Mouse (Mus musculus): ENCODE results near the gene Rrm2. TPM values are rescaled to one million over a fixed set of nuclear protein-coding genes. Genes with fewer than 3 reads are reported as not detected.
A peak's percentile ranks its signal among the peaks of the same experiment; 100 is the strongest.

Gene Rrm2
- polyA plus RNA-seq, 1 experiment = 2.1 TPM

DNA sequence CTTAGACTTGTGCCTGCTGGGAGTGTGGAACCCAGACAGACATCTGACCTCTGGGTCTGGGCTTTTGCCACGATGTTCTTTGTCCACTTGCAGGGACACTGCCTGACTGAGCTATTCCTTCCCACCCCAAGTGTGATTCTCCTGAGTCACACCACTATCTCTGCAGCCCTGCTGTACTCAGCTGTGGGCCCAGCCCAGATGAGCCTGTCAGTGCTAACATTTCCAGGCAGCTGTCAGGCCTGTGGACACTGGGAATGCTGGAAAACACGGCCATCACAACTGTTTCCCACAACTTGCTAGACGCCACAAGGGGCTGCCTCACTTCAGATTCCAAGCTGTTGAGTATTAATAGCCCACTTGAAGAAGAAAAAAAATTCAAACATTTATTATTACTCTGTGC is 5.0 kb upstream of the Rrm2 start:
- DNase-seq = no peak
- TF ChIP-seq CTCF (IDR thresholded peaks at IDR 0.05; ENCODE audit: insufficient read depth, low read length) (no peak), POLR2A (IDR thresholded peaks at IDR 0.05; ENCODE audit: borderline replicate concordance, extremely low read depth, low read depth, low read length) (no peak)
- 72% methylated on average over 3 of the region's 3 CpGs for WGBS
- H3K4me1 ChIP-seq (ENCODE audit: control insufficient read depth, insufficient read depth, low read length) = peaks cover 3% of the 10 kb centered on the region; the same call in 1 of the 2 replicates
- no peak overlapping the region for H3K4me3 ChIP-seq (replicated peaks; ENCODE audit: extremely low read depth, low read depth, low read length)

DNA sequence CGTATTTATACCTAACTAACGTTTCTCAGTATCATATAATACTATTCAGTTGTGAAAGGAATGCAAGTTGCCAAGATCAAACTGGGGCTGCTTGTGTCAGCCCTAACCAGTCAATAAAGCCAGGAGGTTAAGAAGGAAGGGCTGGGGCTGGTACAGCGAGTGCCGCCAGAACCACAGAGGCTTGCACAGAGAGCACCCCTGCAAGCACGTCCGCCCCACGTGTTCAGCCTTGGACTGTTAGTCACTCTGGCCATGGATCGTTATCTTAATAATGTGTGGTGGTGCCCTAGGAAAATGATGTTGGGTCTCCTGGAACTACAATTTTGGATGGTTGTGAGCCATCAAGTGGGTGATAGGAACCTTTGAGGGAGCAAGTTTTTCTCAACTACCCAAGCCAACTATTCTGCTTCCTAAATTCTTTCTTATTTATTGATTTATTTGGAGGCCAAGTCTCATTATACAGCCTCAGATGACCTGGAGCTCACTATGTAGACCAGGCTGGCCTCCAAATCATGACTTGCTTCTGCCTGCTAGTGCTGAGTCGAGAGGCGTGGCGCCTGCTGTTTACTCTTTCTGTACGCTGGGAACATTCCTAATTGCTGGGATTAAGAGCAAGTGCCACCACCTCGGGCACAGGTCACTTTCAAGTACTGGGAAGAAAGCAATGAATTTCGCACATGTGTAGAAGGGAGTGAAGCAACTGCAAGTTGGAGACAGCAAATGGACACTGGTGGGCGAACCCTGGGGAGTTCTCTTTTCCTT is 2.4 kb upstream of the Rrm2 start:
- H3K4me3 ChIP-seq (replicated peaks; ENCODE audit: extremely low read depth, low read depth, low read length) = no peak overlapping the region
- no peak for DNase-seq
- H3K4me1 ChIP-seq (ENCODE audit: control insufficient read depth, insufficient read depth, low read length) = peaks cover 8% of the 10 kb centered on the region
- TF ChIP-seq CTCF (IDR thresholded peaks at IDR 0.05; ENCODE audit: insufficient read depth, low read length) = no peak
- TF ChIP-seq POLR2A (IDR thresholded peaks at IDR 0.05; ENCODE audit: borderline replicate concordance, extremely low read depth, low read depth, low read length) = no peak
- WGBS = 86% methylated on average over 15 of the region's 15 CpGs

DNA sequence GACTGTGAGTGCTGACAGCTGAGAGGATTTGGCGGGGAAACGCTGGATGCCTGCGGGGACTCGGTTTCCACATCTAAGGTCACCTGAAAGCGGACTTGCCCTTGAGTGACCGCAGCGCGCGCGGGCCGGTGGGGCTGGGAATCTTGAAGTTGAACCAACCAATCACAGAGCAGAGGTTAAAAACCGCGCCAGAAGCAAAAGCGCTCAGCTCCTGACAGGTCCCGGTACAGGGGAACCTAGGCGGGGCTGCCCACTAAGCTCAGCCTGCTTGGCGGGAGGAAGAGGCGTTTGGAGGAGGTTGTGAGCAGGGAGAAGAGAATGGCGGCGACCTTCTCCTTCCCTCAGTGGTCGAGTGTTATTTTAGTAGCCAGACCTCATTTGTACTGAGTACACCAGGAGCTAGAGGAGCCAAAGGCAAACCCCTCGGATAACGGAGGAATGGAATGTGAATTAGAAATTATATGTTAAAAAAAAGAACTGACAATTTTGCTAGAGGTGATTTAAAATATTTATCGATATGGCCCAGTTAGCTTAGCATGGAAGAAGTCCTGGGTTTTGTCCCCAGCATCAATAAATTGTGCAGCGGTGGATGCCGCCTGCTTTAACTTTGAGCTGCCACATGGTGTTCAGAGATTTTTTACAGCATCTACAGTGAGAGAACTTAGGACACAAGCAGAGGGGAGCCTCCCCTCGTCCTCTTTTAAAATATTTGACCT is 1.1 kb upstream of the Rrm2 start:
- Histone ChIP-seq H3K4me1 (ENCODE audit: control insufficient read depth, insufficient read depth, low read length) (peaks cover 8% of the 10 kb centered on the region), H3K4me3 (replicated peaks; ENCODE audit: extremely low read depth, low read depth, low read length) (no peak overlapping the region)
- no peak for TF ChIP-seq CTCF (IDR thresholded peaks at IDR 0.05; ENCODE audit: insufficient read depth, low read length)
- TF ChIP-seq POLR2A (IDR thresholded peaks at IDR 0.05; ENCODE audit: borderline replicate concordance, extremely low read depth, low read depth, low read length) = no peak
- WGBS = 6% methylated on average over 27 of the region's 27 CpGs
- no peak for DNase-seq

DNA sequence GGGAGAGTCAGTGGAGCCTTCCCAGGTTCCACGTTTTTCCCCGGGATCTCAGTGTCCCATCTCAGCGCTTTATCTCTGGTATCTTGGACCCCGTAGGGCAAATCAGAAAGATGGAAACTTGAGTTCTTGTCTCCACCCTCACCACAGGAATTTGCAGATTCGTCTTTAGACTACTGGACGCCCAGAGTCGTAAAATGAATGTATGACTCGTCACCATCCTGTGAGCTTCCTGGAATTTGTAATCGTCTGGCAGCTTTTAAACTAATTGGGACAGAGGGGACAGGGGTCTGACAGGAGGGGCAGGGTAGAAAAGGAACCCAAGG is 600 bp upstream of the Rrm2 start:
- WGBS = 1% methylated on average over 9 of the region's 9 CpGs
- no peak for TF ChIP-seq POLR2A (IDR thresholded peaks at IDR 0.05; ENCODE audit: borderline replicate concordance, extremely low read depth, low read depth, low read length)
- no peak for TF ChIP-seq CTCF (IDR thresholded peaks at IDR 0.05; ENCODE audit: insufficient read depth, low read length)
- Histone ChIP-seq H3K4me3 (replicated peaks; ENCODE audit: extremely low read depth, low read depth, low read length) (no peak overlapping the region), H3K4me1 (ENCODE audit: control insufficient read depth, insufficient read depth, low read length) (peaks cover 8% of the 10 kb centered on the region)
- DNase-seq = no peak

DNA sequence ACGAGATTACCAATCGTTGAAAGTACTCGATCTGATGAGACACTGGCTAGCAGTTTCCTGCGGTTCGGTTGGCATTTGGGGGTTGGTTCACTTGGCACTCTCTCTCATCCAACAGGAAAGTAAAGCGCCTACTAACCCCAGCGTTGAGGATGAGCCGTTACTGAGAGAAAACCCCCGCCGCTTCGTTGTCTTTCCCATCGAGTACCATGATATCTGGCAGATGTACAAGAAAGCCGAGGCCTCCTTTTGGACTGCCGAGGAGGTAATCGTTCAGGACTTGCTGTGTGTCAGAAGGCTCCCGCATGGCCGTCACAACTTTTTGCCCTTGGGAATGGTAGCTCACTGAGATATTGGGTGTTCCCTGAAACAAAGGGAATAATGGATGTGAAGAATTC is 780 bp downstream of the Rrm2 start:
- Histone ChIP-seq H3K4me1 (ENCODE audit: control insufficient read depth, insufficient read depth, low read length) (peaks cover 8% of the 10 kb centered on the region), H3K4me3 (replicated peaks; ENCODE audit: extremely low read depth, low read depth, low read length) (peak overlapping the region; percentile 99)
- 3% methylated on average over 17 of the region's 17 CpGs for WGBS
- peak; percentile 14 for DNase-seq
- TF ChIP-seq POLR2A (IDR thresholded peaks at IDR 0.05; ENCODE audit: borderline replicate concordance, extremely low read depth, low read depth, low read length) (no peak), CTCF (IDR thresholded peaks at IDR 0.05; ENCODE audit: insufficient read depth, low read length) (no peak)

DNA sequence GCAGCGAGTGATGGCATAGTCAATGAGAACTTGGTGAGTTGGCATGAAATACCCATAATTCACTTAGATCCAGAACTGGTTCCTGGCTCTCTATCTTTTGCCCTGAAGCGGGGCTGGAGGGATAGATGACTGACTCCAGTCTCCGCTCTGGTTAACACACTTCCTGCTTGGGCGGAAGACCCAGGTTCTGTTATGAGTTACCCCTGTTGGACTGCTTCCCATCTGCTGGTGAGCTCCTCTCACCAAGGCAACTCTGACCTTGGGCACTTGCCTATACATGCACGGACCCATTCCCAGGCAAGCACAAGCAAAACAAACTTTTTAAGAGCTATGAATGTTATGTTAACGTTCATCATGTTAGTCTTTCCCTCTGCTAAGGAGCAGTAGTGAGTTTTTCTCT is 1.4 kb downstream of the Rrm2 start:
- H3K4me1 ChIP-seq (ENCODE audit: control insufficient read depth, insufficient read depth, low read length) = peaks cover 8% of the 10 kb centered on the region
- TF ChIP-seq CTCF (IDR thresholded peaks at IDR 0.05; ENCODE audit: insufficient read depth, low read length) = no peak
- TF ChIP-seq POLR2A (IDR thresholded peaks at IDR 0.05; ENCODE audit: borderline replicate concordance, extremely low read depth, low read depth, low read length) = no peak
- H3K4me3 ChIP-seq (replicated peaks; ENCODE audit: extremely low read depth, low read depth, low read length) = no peak overlapping the region
- 40% methylated on average over 6 of the region's 6 CpGs for WGBS
- no peak for DNase-seq

DNA sequence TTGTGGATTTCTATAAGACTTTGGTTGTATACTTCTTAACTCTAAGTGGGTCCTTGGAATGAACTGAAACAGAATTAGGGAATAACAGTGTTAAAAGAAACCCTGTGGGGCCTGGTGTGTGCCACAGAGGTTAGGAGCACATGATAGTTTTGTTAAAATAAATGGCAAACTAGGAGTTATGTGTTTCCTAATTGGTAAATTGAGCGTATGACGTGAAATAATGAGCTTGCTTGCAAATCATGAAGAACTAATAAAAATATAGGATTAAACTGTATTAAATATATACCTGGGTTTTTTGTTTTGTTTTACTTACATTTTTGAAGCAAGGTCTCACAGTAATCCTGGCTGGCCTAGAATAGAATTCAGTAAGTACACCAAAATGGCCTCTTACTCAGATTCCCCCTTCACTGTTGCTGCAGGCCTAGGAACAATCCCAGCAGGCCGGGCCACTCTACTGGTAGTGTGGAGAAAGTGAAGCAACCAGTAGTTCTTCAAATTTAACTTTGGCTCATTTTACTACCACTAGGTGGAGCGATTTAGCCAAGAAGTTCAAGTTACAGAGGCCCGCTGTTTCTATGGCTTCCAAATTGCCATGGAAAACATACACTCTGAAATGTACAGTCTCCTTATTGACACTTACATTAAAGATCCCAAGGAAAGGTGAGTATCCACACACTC is 1.9 kb downstream of the Rrm2 start:
- Histone ChIP-seq H3K4me1 (ENCODE audit: control insufficient read depth, insufficient read depth, low read length) (peaks cover 8% of the 10 kb centered on the region), H3K4me3 (replicated peaks; ENCODE audit: extremely low read depth, low read depth, low read length) (no peak overlapping the region)
- WGBS = 34% methylated on average over 5 of the region's 5 CpGs
- TF ChIP-seq CTCF (IDR thresholded peaks at IDR 0.05; ENCODE audit: insufficient read depth, low read length) (no peak; the same call in 1 of the 2 replicates), POLR2A (IDR thresholded peaks at IDR 0.05; ENCODE audit: borderline replicate concordance, extremely low read depth, low read depth, low read length) (no peak)
- peak; percentile 23 for DNase-seq

DNA sequence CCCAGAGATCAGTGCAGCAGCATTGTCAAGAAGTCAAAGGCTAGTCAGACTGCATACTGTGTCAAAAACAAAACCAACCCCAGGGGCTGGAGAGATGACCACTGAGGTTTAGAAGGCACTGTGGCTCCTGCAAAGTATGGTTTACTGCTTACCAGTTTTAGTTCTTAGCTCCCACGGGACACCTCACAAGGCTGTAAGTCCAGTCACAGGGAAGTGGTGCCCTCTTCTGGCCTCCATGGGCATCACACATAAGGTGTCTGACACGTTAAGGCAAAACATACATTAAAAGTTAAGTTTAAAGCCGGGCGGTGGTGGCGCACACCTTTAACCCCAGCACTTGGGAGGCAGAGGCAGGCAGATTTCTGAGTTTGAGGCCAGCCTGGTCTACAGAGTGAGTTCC is 2.6 kb downstream of the Rrm2 start:
- H3K4me3 ChIP-seq (replicated peaks; ENCODE audit: extremely low read depth, low read depth, low read length) = no peak overlapping the region
- peak; percentile 12 for DNase-seq
- peaks cover 8% of the 10 kb centered on the region for H3K4me1 ChIP-seq (ENCODE audit: control insufficient read depth, insufficient read depth, low read length)
- WGBS = 59% methylated on average over 5 of the region's 5 CpGs
- TF ChIP-seq POLR2A (IDR thresholded peaks at IDR 0.05; ENCODE audit: borderline replicate concordance, extremely low read depth, low read depth, low read length) (no peak), CTCF (IDR thresholded peaks at IDR 0.05; ENCODE audit: insufficient read depth, low read length) (peak; percentile 63)

DNA sequence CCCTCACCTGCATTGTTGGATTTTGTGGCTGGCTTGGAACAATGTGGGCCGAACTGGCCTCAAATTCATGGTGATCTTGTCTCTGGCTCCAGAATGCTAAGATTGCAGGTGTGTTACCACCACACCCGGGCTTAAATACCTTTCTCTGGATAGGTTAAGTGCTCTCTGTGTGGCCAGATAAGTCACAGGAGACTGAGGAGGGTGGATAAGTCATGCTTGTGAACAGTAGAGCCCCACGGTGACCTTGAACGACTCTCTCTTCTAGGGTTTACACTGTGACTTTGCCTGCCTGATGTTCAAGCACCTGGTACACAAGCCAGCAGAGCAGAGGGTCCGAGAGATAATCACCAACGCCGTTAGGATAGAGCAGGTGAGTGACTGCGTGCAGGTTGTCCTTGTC is 4.4 kb downstream of the Rrm2 start:
- TF ChIP-seq POLR2A (IDR thresholded peaks at IDR 0.05; ENCODE audit: borderline replicate concordance, extremely low read depth, low read depth, low read length) (no peak), CTCF (IDR thresholded peaks at IDR 0.05; ENCODE audit: insufficient read depth, low read length) (no peak)
- Histone ChIP-seq H3K4me1 (ENCODE audit: control insufficient read depth, insufficient read depth, low read length) (peaks cover 8% of the 10 kb centered on the region), H3K4me3 (replicated peaks; ENCODE audit: extremely low read depth, low read depth, low read length) (no peak overlapping the region)
- 77% methylated on average over 8 of the region's 8 CpGs for WGBS
- DNase-seq = no peak
